Mouse (Mus musculus) C2C12 (cell line): ENCODE results near the gene Gbgt1.

Experiments
- CTCF ChIP-seq: IDR thresholded peaks from one replicate; pipeline ENCODE4 v1.5.1; 2011; ENCODE audit not compliant: control insufficient read depth, insufficient read depth, insufficient read length
- MAX ChIP-seq: IDR thresholded peaks from one replicate; pipeline ENCODE4 v1.6.1; 2011; ENCODE audit warnings: mild to moderate bottlenecking, control low read depth
- MYOG ChIP-seq: IDR thresholded peaks from one replicate; pipeline ENCODE4 v1.6.1; 2011; ENCODE audit not compliant: control insufficient read depth, insufficient read length; ENCODE audit errors: extremely low read depth
- USF1 ChIP-seq: IDR thresholded peaks from one replicate; pipeline ENCODE4 v1.6.1; 2011; ENCODE audit warnings: low read depth, mild to moderate bottlenecking, control low read depth, moderate library complexity

GRCm38 (mm10) chr2:28496671-28497070, at the start of gene Gbgt1:
- no peak for TF ChIP-seq CTCF
- no peak for TF ChIP-seq USF1
- TF ChIP-seq MYOG: no peak
- no peak for TF ChIP-seq MAX
